Mouse (Mus musculus): ENCODE data around the gene Avl9. TPM values are rescaled to one million over a fixed set of nuclear protein-coding genes. Genes with fewer than 3 reads are reported as not detected.

Gene Avl9
- polyA plus RNA-seq (2012; rRNA removed): 13.7 and 15.5 TPM in 2 replicates

DNA sequence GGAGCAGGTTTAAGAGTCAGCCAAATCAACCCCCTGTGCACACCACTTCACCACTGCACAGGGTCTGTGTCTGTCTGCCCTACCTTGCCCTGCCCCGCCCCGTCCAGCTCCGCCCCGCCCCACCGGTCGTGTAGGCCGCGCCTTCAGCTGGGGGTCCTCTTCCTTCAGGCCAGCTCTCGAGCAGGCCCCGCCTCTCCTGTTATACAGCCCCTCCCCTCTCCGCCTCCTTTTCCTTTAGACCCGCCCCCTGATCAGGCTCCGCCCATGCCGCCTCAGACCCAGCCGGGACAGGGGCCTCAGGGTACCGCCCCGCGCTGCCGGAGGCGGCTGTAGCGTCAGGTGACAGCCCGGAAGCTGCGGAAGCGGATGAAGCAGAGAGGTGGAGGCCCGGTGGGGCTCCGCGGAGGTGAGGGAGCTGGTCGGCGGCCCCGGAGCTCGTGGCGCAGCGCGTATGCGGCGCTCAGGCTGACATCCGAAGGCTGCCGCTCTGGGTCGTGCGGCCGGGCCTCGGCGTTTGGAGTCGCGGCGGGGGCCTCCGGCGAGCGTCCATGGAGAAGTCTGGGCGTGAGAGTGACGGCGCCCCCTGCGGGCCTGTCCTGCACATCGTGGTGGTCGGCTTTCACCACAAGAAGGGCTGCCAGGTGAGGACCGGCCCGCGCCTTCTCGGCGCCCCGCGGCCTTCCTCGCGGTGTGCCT is at the start of gene Avl9:
Gene Avl9 (plus strand): TSS at position 326 of the 696 bp plus-strand sequence.
- no peak for DNase-seq (ENCODE audit: low read depth)

DNA sequence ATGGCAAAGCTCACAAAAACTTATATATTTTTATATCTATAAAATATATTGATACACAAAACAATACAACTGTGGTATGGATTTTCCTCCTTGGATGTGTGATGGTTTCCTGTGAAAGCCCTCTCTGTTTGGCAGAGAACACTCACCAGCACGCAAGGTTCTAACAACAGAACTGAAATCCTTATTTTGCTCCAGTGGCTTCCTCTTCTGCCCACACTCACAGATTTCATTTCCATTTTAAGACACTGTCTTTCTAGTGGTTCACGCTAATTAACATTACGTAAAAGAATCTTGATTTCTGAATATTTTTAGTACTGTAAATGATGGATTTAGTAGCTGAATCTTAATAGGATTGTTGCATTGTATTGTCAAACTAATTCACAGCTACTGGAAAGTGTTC is 26.5 kb upstream of the Avl9 start:
- no peak for DNase-seq (ENCODE audit: low read depth)

DNA sequence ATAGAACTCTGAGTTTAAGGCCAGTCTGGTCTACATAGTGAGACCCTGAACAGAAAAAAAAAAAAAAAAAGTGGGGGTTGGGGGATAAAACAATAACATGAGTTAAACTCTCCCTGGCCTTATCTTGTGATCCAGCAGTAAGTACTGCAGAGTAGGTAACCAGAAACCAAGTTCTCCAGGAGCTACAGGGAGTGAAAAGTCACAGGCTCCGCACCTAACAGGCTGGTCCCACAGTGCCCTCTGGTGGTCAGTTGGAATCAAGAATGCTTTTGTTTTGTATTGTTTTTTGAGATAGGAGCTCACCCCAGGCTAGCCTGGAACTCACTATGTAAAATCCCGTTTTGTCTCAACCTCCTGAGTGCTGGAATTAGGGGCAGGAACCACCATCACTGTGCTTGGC is 23.5 kb upstream of the Avl9 start:
- DNase-seq (ENCODE audit: low read depth): no peak

DNA sequence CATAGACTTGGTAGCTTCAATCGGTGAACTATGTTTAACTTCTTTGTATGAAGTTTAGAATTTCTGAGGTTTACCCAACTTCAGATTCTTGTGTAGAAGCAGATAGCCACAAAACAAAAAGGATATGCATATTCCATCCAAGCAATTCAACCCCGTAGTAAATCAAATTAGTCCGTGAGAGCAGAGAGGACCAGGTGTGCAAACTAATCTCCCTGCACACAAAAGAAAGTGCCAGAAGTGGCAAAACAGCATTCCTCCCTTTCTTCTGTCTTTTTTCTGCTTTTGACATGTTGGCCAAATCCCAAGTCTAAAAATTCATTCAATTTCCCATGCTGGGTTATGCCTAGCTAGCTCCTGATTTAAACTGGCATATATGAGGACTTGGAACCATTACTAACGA is 22.3 kb upstream of the Avl9 start:
- no peak for DNase-seq (ENCODE audit: low read depth)

DNA sequence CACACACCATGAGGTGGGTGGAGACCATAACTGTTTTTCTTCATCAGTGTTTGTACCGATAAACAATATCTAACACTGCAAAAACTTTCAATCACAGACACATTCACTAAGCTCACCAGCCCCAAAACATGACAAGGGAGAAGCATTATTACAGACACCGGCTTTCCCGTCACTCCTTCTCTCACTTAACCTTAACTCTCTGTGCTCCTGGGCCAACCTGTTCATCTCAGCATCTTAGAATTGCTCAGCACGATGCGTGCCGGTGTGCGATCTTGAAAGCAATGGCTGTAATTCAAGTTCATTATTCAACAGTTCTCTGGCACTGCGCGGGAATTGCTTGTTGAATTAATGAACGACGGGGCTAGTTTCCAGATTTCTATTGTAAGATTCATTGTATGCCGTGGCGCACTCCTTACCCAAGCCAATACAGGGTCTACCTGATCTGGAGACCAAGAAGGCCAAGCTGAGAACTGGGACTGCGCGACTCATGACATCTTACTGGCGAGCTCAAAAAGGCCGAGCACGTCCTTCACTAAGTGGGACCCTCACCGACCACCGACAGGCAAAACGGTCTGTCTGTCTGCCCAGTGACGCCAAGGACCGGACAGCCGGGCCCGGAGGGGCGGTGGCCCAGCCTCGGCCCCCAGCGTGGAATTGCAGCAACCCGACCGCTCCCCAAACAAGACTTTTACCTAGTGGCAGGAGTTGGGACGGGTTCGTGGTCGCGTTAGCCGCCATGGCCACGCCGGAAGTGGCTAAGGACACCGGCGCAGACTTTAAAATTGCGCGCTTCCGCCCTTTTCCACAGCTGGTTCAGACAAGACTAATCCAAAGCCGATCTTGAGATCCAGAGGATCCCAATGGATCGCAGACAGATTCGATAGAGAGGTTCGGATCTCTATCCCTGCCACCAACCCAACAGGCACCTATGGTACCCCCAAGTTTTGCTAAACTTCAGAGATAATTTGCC is 10.5 kb upstream of the Avl9 start, which contains the start of gene Lsm5:
Gene Lsm5 (minus strand): TSS at position 780 of the 970 bp plus-strand sequence.
- DNase-seq (ENCODE audit: low read depth): no peak

DNA sequence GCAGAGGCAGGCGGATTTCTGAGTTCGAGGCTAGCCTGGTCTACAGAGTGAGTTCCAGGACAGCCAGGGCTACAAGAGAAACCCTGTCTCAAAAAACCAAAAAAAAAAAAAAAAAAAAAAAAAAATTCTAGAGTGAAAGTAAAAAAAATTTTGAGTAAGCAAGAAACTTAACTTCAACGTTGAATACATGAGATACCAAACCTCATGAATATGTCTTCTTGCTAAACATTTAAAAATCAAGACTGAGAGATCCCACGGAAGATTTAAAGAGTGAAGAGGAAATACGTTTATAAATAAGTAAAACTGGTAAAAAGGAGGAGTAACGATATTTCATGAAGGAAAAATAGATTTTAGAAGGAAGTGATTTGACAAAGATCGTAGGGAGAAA is 519 bp upstream of the Avl9 start:
- no peak for DNase-seq (ENCODE audit: low read depth)

DNA sequence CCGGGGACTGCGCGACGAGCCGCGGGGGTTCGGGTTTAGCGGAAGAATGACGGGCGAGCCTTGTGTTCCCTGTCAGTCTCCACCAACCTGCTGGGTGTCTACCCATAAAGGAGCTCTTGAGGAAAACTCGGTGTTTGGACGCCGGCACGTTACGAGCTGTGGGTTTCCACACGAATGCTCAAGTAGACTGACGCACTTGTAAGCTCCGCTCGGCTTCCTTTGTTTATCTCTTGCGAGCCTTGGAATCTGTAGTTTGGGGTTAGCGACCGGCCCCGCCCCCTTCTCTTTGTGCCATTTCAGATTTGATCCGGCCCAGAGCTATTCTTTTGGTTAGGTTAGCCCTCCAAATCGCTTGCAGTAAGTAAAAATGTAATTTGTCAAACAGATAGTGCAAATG is 569 bp downstream of the Avl9 start:
- DNase-seq (ENCODE audit: low read depth): no peak

DNA sequence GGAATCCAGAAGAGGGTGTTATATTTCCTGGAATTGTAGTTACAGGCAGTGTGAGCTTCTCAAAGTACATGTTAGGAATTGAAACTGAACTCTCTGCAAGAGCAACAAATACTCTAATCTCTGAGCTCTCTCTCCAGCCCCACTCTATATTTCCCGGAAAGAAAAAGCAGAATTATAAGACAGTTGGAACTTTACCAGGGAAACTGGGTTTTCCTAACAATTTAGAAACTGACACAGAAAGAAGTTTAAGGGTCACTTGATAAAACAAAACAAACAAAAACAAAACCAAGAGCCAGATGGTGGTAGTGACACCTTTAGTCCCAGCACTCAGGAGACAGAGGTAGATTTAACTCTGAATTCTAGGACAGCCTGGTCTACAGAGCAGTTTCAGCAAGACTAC is 4.4 kb downstream of the Avl9 start:
- no peak for DNase-seq (ENCODE audit: low read depth)

DNA sequence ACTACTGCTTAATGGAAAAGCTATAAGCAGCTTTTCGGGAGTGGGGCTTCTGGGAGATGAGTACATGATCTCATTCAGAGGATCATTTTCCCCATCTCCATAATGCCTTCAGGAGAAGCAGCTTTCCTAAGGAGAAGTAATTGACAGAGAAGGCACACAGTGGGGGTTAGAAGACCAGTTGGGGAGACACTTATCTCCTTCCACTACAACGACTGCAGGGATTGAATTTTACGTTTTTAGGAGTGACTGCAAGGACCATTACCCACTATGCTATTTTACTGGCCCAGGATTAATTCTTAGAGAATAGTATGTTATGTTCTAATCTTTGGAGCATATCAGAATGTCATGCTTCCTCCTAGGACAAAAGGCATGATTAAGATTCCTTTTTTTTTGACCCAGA is 6.2 kb downstream of the Avl9 start:
- no peak for DNase-seq (ENCODE audit: low read depth)

DNA sequence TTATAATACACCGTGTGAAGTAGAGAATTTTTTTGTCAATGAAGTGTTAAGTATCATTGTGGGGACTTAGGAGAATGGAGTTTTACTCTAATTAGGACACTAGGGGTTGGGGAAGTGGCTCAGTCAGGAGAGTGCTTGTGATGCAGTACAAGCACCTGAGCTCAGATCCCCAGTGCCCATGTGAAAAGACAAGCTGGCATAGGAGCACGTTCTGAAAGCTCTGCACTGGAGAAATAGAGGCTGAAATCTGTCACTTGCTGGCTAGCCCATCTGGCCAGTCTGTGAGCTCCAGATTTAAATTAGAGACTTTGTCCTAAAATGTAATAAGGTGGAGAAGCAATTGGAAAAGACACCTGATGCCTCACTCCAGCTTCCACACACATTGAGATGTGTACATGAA is 17.8 kb downstream of the Avl9 start:
- no peak for DNase-seq (ENCODE audit: low read depth)

DNA sequence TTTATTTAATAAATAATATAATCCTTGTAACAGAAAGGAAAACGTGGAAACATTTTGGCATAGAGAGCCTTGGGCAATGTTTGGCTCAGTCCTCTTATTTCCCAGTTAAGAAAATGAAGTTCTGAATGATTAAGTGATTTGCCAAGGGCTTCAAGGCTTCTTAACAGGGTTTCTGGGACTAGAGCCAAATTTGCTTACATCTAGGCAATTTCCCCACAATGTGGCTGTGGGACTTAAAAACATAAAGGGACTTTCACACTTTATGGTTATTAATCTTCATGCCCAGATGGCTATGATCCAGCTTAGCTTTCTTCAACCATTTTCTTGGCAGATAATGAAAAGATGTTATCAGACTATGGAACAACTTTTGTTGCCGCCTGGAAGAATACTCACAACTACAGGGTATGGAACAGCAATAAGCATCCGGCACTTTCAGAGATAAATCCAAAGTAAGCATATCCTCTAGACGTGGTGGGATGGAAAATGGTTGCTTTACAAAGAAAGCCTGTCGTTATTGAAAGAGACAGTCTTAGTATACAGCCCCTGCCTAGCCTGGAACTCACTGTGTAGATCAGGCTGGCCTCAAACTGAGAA is 31.3 kb downstream of the Avl9 start:
- peak; percentile 96 for DNase-seq (ENCODE audit: low read depth)

DNA sequence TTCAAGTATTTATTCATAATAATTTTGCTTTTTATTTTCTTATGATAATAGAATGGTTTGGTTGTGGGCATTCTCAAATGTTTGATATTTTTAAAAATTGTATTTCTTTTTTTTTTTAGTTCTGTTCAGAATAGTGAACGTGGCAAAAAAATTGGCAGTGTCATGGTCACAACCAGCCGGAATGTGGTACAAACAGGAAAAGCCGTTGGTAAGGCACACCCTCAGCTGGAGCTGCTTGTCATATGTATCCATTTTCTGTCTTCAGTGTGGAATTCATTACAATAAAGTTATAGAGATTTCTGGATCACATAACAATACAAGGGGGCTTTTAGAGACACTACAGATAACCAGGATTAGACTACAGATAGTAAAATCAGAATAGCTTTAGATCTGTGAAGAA is 39.0 kb downstream of the Avl9 start:
- DNase-seq (ENCODE audit: low read depth): no peak

DNA sequence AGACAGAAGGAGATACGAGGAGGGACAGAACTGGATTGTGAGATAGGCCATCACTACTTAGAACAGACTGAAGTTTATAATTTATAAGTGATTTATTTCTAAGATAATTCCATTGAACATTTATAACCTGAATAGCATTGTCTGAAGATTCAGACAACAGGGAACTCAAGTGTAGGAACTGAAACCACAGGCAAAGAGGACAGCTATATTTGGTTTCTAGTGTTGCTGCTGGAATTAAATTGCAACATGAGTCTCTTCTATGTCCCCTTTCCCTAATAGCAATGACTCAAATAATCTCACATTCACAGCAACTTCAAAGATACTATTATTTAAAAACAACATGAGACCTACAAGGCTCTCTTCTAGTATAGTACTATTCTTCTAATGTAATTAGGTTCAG is 41.4 kb downstream of the Avl9 start:
- no peak for DNase-seq (ENCODE audit: low read depth)

DNA sequence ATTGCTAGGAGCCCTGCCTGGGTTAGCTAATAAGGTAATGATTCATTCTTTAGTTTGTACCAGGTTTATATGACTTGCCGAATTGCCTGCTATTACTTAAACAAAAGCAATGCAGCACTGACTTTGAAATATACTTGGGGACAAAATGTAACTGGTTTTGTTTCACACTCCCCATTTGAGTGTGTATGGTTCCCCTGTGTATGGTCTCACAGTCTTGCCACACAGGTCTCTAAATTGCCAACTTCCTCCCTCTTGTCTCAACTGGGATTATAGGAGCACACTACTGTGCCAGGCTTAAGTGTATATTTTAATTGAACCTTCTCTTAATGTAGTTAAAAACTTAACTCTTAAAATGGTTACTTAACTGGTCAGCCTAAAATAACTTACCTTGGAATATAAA is 44.6 kb downstream of the Avl9 start:
- peak; percentile 63 for DNase-seq (ENCODE audit: low read depth)

DNA sequence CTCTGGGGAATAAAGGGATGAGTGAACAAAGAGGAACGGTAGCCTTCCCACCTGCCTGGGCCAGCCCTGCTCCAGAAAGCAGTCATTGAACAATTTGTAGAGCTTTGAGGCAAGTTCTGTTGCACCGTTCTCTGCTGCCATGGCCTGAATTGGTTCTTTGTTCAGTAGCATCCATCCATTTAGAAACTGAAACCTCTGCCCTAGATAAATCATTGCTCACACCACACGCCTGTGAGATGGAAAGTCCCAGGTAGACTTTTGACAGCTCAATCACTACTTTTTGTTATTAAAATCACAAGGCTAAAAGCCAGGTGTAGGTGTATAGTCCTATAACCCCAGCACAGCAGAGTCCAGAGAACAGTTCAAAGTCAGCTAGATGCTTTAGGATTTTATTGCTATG is 50.6 kb downstream of the Avl9 start:
- DNase-seq (ENCODE audit: low read depth): no peak

DNA sequence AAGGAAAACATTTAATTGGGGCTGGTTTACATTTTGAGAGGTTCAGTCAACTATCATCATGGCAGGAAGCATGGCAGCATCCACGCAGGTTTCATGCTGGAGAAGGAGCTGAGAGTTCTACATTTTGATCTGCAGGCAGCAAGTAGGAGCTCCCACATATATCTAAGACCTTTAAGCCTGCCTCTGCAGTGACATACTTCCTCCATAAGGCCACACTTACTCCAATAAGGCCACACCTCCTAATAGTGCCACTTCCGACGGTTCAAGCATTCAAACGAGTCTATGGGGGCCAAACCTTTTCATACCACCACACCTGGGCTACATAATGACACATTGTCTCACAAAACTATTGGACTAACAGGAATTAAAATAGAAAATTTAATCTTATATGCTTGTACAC is 51.0 kb downstream of the Avl9 start:
- DNase-seq (ENCODE audit: low read depth): no peak

DNA sequence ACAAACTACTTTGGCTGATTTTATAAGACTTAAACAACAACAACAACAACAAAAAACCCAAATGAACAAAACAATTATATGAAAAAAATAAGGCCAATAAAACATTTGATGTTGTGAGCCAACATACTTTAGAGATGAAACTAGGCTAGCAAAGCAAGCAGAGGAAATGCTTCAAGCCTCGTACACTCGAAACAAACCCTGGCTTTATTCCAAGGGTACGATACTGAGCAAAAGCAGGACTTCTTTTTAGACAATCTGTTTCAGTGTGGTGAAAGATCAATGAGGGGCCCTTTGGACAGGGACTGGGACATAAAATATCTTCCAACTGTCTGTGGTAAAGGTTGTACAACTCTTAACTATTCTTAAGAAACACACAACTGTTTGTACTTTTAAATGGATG is 61.1 kb downstream of the Avl9 start:
- no peak for DNase-seq (ENCODE audit: low read depth)

DNA sequence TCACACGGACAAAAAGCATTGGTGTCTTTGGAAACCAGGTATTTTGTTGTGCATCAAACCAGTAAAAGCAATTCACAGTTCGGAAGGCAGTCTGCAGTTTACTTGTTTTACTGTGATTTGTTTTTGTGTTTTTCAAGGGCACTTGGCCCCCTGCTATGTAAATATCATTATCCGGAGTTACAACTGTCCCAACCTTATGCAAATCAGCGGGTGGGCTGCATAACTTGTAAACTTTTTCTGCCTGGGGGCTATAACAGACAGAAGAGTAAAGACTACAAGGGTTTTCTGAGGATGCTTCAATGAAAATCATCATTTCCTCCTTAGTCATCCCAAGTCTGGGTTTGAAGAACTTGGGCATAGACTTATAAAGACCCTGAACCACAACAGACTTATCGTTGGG is 64.9 kb downstream of the Avl9 start:
- DNase-seq (ENCODE audit: low read depth): no peak

DNA sequence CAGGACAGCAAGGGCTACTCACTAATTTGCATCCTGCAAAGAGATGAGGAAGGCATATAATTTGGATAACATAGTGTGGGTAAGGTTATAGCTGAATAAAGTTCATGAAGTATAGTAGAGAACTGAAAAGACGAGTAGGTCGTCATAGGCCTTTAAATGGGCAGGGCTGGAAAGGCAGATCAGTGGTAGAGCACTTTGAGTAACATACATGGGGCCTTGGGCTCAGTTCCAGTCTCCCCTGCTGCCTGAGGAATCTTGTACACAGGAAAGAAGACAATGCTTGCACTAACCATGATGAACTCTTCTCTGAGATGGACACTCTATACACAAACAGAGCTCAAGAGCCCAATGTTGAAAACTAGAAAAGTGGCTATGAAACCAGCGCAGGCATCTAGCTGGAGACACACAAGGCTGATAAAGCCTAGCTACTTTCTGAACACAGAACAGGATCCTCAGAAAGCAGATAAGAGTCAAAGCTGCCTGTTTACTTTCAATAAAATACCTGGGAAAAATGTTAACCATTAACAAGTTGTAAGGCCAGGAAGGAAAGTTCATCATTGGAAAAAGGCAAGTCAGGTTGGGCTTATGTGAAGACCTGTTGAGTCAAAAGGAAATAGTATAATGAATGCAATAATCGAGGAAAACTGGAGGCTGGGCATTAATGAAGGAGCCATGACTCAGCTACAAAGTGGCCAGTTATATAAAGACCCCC is 69.0 kb downstream of the Avl9 start:
- DNase-seq (ENCODE audit: low read depth): no peak

DNA sequence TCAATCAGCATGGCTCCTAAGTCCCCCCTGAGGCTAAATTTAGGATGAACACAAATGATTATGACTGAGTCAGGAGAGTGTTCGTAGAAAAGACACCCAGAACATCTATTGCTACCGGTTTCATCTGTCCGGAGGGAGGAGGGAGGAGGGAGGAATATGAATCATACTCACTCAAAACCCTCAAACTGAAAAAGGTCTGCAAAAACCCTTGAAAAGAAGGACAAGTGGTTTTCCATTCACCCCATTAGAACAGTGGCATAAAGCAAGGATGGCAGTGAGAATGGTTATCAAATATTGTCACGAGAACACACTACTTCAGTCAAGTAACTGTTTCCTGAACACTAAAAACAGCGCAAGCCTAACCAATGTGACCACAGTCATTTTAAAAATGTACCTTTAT is 70.4 kb downstream of the Avl9 start:
- DNase-seq (ENCODE audit: low read depth): no peak

DNA sequence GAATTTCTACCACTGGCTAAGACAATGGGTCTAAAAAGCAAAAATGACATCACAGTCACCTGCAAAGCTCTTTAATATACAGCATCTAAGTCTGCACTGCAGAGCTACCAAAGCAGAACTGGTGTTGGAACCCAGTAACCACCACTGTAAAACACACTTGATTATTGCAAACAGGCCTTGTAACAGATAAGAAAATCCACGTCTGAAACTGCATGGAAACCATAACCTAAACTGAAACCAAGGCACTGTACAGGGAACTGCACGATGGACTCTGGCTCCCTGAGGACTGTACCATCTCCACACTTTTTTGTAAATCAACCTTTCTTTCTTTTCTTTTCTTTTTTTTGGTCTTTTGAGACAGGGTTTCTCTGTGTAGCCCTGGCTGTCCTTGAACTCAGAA is 73.0 kb downstream of the Avl9 start:
- no peak for DNase-seq (ENCODE audit: low read depth)

DNA sequence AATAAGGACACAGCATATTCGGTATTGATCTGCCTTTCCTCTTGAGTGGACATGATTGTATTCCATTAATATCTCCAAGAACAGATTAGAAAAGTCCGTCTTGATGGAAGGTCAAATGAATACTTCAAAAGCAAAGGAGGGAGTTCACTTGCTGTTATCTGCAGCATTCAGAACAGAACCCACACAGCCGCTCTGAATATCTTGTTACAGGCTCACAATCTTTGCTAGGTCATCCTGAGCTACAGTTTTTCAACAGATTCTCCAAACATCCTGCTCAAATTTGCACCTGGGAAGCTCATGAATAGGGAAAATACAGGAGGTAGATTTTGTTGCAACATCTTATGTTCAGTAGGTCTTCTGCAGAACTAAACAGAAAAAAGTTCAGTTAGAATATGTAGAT is 74.6 kb downstream of the Avl9 start:
- no peak for DNase-seq (ENCODE audit: low read depth)

Measured in gonadal fat pad, adult 2 months (tissue).